Mouse (Mus musculus): Measurements from ENCODE around the gene Cspg5. TPM values are rescaled to one million over a fixed set of nuclear protein-coding genes. Genes with fewer than 3 reads are reported as not detected.

The Cspg5 gene
- polyA plus RNA-seq, 1 experiment, result 1.0 TPM

- no peak for DNase-seq (ENCODE audit: low read depth)
Observed at GRCm38 (mm10) chr9:110255407-110256019, 11.9 kb downstream of the Cspg5 start.

- no peak for DNase-seq (ENCODE audit: low read depth)
Observed at GRCm38 (mm10) chr9:110258646-110259045, 15.1 kb downstream of the Cspg5 start.

- DNase-seq (ENCODE audit: low read depth), result no peak
Observed at GRCm38 (mm10) chr9:110259118-110259517, 15.5 kb downstream of the Cspg5 start.

- no peak for DNase-seq (ENCODE audit: low read depth)
Observed at GRCm38 (mm10) chr9:110263181-110263580, 19.6 kb downstream of the Cspg5 start.

- DNase-seq (ENCODE audit: low read depth), result no peak
Observed at GRCm38 (mm10) chr9:110264991-110265390, 21.4 kb downstream of the Cspg5 start.

- DNase-seq (ENCODE audit: low read depth), result no peak
Observed at GRCm38 (mm10) chr9:110268416-110268815, 24.8 kb downstream of the Cspg5 start.

GRCm38 (mm10) chr9:110272330-110272729 lies 28.7 kb downstream of the Cspg5 start:
- DNase-seq (ENCODE audit: low read depth), result no peak

GRCm38 (mm10) chr9:110273507-110273906 lies 29.9 kb downstream of the Cspg5 start:
- no peak for DNase-seq (ENCODE audit: low read depth)

GRCm38 (mm10) chr9:110275882-110276281 lies 32.3 kb downstream of the Cspg5 start:
- DNase-seq (ENCODE audit: low read depth), result no peak

- no peak for DNase-seq (ENCODE audit: low read depth)
Observed at GRCm38 (mm10) chr9:110277431-110277881, 33.9 kb downstream of the Cspg5 start.

- DNase-seq (ENCODE audit: low read depth), result no peak
Observed at GRCm38 (mm10) chr9:110284075-110284697, 40.6 kb downstream of the Cspg5 start.

- DNase-seq (ENCODE audit: low read depth), result no peak
Observed at GRCm38 (mm10) chr9:110287321-110287924, 43.8 kb downstream of the Cspg5 start.

GRCm38 (mm10) chr9:110293254-110293718 lies 49.7 kb downstream of the Cspg5 start:
- DNase-seq (ENCODE audit: low read depth), result no peak

- DNase-seq (ENCODE audit: low read depth), result no peak
Observed at GRCm38 (mm10) chr9:110293873-110294415, 50.4 kb downstream of the Cspg5 start.

- no peak for DNase-seq (ENCODE audit: low read depth)
Observed at GRCm38 (mm10) chr9:110294786-110295185, 51.2 kb downstream of the Cspg5 start.

GRCm38 (mm10) chr9:110296867-110297627 lies 53.5 kb downstream of the Cspg5 start:
- no peak for DNase-seq (ENCODE audit: low read depth)

- no peak for DNase-seq (ENCODE audit: low read depth)
Observed at GRCm38 (mm10) chr9:110304516-110304915, 60.9 kb downstream of the Cspg5 start.

GRCm38 (mm10) chr9:110304969-110305651 lies 61.5 kb downstream of the Cspg5 start, which contains the start of gene Elp6:
TSS of gene Elp6 (plus strand) at chr9:110305173.
- no peak for DNase-seq (ENCODE audit: low read depth)

- DNase-seq (ENCODE audit: low read depth), result peak; percentile 97
Observed at GRCm38 (mm10) chr9:110306371-110306770, 62.8 kb downstream of the Cspg5 start.

Data from gonadal fat pad, adult 2 months (tissue).